Mouse (Mus musculus): Measurements from ENCODE around the gene Tmem178b. TPM values are rescaled to one million over a fixed set of nuclear protein-coding genes. Genes with fewer than 3 reads are reported as not detected.

The Tmem178b gene
- total RNA-seq, 1 experiment = 0.04 TPM

- Histone ChIP-seq H3K9ac (ENCODE audit: insufficient read depth, low read depth, low read length, poor library complexity, severe bottlenecking) (no peak overlapping the region), H3K36me3 (ENCODE audit: control insufficient read depth, insufficient read depth, low read length, poor library complexity, severe bottlenecking) (no peaks in the 10 kb centered on the region), H3K4me3 (ENCODE audit: insufficient read depth in 1 of 2, low read depth in 1 of 2, low read length in 2 of 2, poor library complexity in 1 of 2, severe bottlenecking in 1 of 2) (no peak overlapping the region), H3K9me3 (ENCODE audit: control insufficient read depth, insufficient read depth, low read depth, low read length) (no peaks in the 10 kb centered on the region), H3K27ac (ENCODE audit: insufficient read depth, low read depth, low read length, poor library complexity, severe bottlenecking) (no peak overlapping the region), H3K4me1 (ENCODE audit: control insufficient read depth in 2 of 2, insufficient read depth in 2 of 2, low read length in 2 of 2, poor library complexity in 1 of 2) (no peaks in the 10 kb centered on the region)
- TF ChIP-seq ZC3H11A (IDR thresholded peaks at IDR 0.05; ENCODE audit: borderline replicate concordance, low read depth, low read length) (no peak), MAFK (IDR thresholded peaks at IDR 0.05; ENCODE audit: insufficient read depth, low read depth, low read length) (no peak), CHD2 (IDR thresholded peaks at IDR 0.05; ENCODE audit: low read depth, low read length) (no peak), ZNF384 (IDR thresholded peaks at IDR 0.05; ENCODE audit: low read depth, low read length) (no peak), HCFC1 (IDR thresholded peaks at IDR 0.05; ENCODE audit: borderline replicate concordance, insufficient read depth, low read length) (no peak)
- no peak for DNase-seq (ENCODE audit: low read depth, low spot score)
- in situ Hi-C loops (cut with MboI; ENCODE audit: low sequenced_read_pairs in 2 of 2, unreplicated experiment in 2 of 2) = no loop called here
Observed at GRCm38 (mm10) chr6:40098498-40098897, 225.4 kb downstream of the Tmem178b start.

DNA sequence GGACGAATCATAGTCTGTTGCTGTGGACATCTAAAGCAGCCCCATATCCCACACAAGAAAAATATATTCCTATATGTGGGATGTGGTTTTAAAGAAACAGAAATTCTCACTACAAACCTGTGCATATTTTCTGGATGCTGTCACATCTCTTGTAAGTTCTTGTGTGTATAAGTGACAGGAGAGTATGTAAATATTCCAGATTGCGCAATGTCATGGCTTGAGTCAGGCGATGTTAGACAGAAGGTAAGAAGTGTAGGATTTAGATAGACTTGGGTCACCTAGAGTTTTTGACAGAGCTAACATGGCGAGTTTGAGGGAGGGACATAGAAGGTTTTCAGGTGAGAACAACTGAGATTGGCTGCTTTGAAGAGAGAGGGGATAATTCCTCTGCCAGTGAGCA, 228.7 kb downstream of the Tmem178b start:
- Histone ChIP-seq H3K4me1 (ENCODE audit: control insufficient read depth in 2 of 2, insufficient read depth in 2 of 2, low read length in 2 of 2, poor library complexity in 1 of 2) (no peaks in the 10 kb centered on the region), H3K9ac (ENCODE audit: insufficient read depth, low read depth, low read length, poor library complexity, severe bottlenecking) (no peak overlapping the region), H3K36me3 (ENCODE audit: control insufficient read depth, insufficient read depth, low read length, poor library complexity, severe bottlenecking) (no peaks in the 10 kb centered on the region), H3K27ac (ENCODE audit: insufficient read depth, low read depth, low read length, poor library complexity, severe bottlenecking) (no peak overlapping the region), H3K4me3 (ENCODE audit: insufficient read depth in 1 of 2, low read depth in 1 of 2, low read length in 2 of 2, poor library complexity in 1 of 2, severe bottlenecking in 1 of 2) (no peak overlapping the region), H3K9me3 (ENCODE audit: control insufficient read depth, insufficient read depth, low read depth, low read length) (no peaks in the 10 kb centered on the region)
- in situ Hi-C loops (cut with MboI; ENCODE audit: low sequenced_read_pairs in 2 of 2, unreplicated experiment in 2 of 2) = no loop called here
- no peak for TF ChIP-seq CHD2 (IDR thresholded peaks at IDR 0.05; ENCODE audit: low read depth, low read length)
- no peak for TF ChIP-seq ZNF384 (IDR thresholded peaks at IDR 0.05; ENCODE audit: low read depth, low read length)
- no peak for TF ChIP-seq MAFK (IDR thresholded peaks at IDR 0.05; ENCODE audit: insufficient read depth, low read depth, low read length)
- DNase-seq (ENCODE audit: low read depth, low spot score) = no peak

GRCm38 (mm10) chr6:40102863-40103262, 229.8 kb downstream of the Tmem178b start:
- no peak overlapping the region for H3K27ac ChIP-seq (ENCODE audit: insufficient read depth, low read depth, low read length, poor library complexity, severe bottlenecking)

GRCm38 (mm10) chr6:40110029-40110428, 237.0 kb downstream of the Tmem178b start:
- in situ Hi-C loops (cut with MboI; ENCODE audit: low sequenced_read_pairs in 2 of 2, unreplicated experiment in 2 of 2) = no loop called here

More at GRCm38 (mm10) chr6:40102863-40103262, 229.8 kb downstream of the Tmem178b start:
- no peaks in the 10 kb centered on the region for H3K36me3 ChIP-seq (ENCODE audit: control insufficient read depth, insufficient read depth, low read length, poor library complexity, severe bottlenecking)
- no peaks in the 10 kb centered on the region for H3K4me1 ChIP-seq (ENCODE audit: control insufficient read depth in 2 of 2, insufficient read depth in 2 of 2, low read length in 2 of 2, poor library complexity in 1 of 2)
- H3K4me3 ChIP-seq (ENCODE audit: insufficient read depth in 1 of 2, low read depth in 1 of 2, low read length in 2 of 2, poor library complexity in 1 of 2, severe bottlenecking in 1 of 2) = no peak overlapping the region
- DNase-seq (ENCODE audit: low read depth, low spot score) = no peak
- H3K9me3 ChIP-seq (ENCODE audit: control insufficient read depth, insufficient read depth, low read depth, low read length) = no peaks in the 10 kb centered on the region
- no peak overlapping the region for H3K9ac ChIP-seq (ENCODE audit: insufficient read depth, low read depth, low read length, poor library complexity, severe bottlenecking)
- in situ Hi-C loops (cut with MboI; ENCODE audit: low sequenced_read_pairs in 2 of 2, unreplicated experiment in 2 of 2) = no loop called here
- no peak for TF ChIP-seq CHD2 (IDR thresholded peaks at IDR 0.05; ENCODE audit: low read depth, low read length)
- TF ChIP-seq MAFK (IDR thresholded peaks at IDR 0.05; ENCODE audit: insufficient read depth, low read depth, low read length) = no peak
- TF ChIP-seq ZC3H11A (IDR thresholded peaks at IDR 0.05; ENCODE audit: borderline replicate concordance, low read depth, low read length) = no peak

DNA sequence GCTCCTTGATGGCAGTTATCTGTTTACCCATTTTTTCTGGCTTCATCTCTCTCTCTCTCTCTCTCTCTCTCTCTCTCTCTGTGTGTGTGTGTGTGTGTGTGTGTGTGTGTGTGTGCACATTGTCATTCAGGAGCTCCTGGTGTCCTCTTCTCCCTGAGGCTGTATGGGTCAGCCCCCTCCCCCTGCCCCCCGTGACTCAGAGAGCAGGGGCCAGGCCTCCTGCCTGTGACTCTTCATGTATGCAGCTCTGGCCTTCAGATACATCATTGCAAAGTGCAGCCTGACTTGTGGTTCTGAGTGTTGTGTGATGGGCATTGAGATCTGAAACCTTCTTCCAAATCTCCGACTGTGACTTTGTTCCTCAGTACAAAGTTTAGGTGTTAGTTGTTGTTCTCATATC, 237.7 kb downstream of the Tmem178b start:
- in situ Hi-C loops (cut with MboI; ENCODE audit: low sequenced_read_pairs in 2 of 2, unreplicated experiment in 2 of 2) = no loop called here
- no peaks in the 10 kb centered on the region for H3K9me3 ChIP-seq (ENCODE audit: control insufficient read depth, insufficient read depth, low read depth, low read length)
- DNase-seq (ENCODE audit: low read depth, low spot score) = no peak
- no peaks in the 10 kb centered on the region for H3K4me1 ChIP-seq (ENCODE audit: control insufficient read depth in 2 of 2, insufficient read depth in 2 of 2, low read length in 2 of 2, poor library complexity in 1 of 2)
- no peak overlapping the region for H3K27ac ChIP-seq (ENCODE audit: insufficient read depth, low read depth, low read length, poor library complexity, severe bottlenecking)
- no peak overlapping the region for H3K9ac ChIP-seq (ENCODE audit: insufficient read depth, low read depth, low read length, poor library complexity, severe bottlenecking)
- no peak overlapping the region for H3K4me3 ChIP-seq (ENCODE audit: insufficient read depth in 1 of 2, low read depth in 1 of 2, low read length in 2 of 2, poor library complexity in 1 of 2, severe bottlenecking in 1 of 2)
- no peak for TF ChIP-seq MAFK (IDR thresholded peaks at IDR 0.05; ENCODE audit: insufficient read depth, low read depth, low read length)
- TF ChIP-seq ZC3H11A (IDR thresholded peaks at IDR 0.05; ENCODE audit: borderline replicate concordance, low read depth, low read length) = no peak
- TF ChIP-seq ZNF384 (IDR thresholded peaks at IDR 0.05; ENCODE audit: low read depth, low read length) = no peak
- TF ChIP-seq HCFC1 (IDR thresholded peaks at IDR 0.05; ENCODE audit: borderline replicate concordance, insufficient read depth, low read length) = no peak
- no peak for TF ChIP-seq CHD2 (IDR thresholded peaks at IDR 0.05; ENCODE audit: low read depth, low read length)
- H3K36me3 ChIP-seq (ENCODE audit: control insufficient read depth, insufficient read depth, low read length, poor library complexity, severe bottlenecking) = no peaks in the 10 kb centered on the region

More at GRCm38 (mm10) chr6:40110029-40110428, 237.0 kb downstream of the Tmem178b start:
- Histone ChIP-seq H3K4me1 (ENCODE audit: control insufficient read depth in 2 of 2, insufficient read depth in 2 of 2, low read length in 2 of 2, poor library complexity in 1 of 2) (no peaks in the 10 kb centered on the region), H3K36me3 (ENCODE audit: control insufficient read depth, insufficient read depth, low read length, poor library complexity, severe bottlenecking) (no peaks in the 10 kb centered on the region), H3K27ac (ENCODE audit: insufficient read depth, low read depth, low read length, poor library complexity, severe bottlenecking) (no peak overlapping the region), H3K9ac (ENCODE audit: insufficient read depth, low read depth, low read length, poor library complexity, severe bottlenecking) (no peak overlapping the region), H3K9me3 (ENCODE audit: control insufficient read depth, insufficient read depth, low read depth, low read length) (no peaks in the 10 kb centered on the region), H3K4me3 (ENCODE audit: insufficient read depth in 1 of 2, low read depth in 1 of 2, low read length in 2 of 2, poor library complexity in 1 of 2, severe bottlenecking in 1 of 2) (no peak overlapping the region)
- no peak for DNase-seq (ENCODE audit: low read depth, low spot score)
- TF ChIP-seq HCFC1 (IDR thresholded peaks at IDR 0.05; ENCODE audit: borderline replicate concordance, insufficient read depth, low read length) (no peak), CHD2 (IDR thresholded peaks at IDR 0.05; ENCODE audit: low read depth, low read length) (no peak), ZC3H11A (IDR thresholded peaks at IDR 0.05; ENCODE audit: borderline replicate concordance, low read depth, low read length) (no peak), MAFK (IDR thresholded peaks at IDR 0.05; ENCODE audit: insufficient read depth, low read depth, low read length) (no peak), ZNF384 (IDR thresholded peaks at IDR 0.05; ENCODE audit: low read depth, low read length) (no peak)

All from ES-E14 (cell line).